Mouse (Mus musculus) liver (tissue): ENCODE measurements around the gene Tbkbp1.
"Not testable (repeated sequence)": the region's sequence is repeated elsewhere in the genome, so short reads cannot be mapped to it uniquely, and the experiment has no call there.

Experiments used
- DNase-seq: peaks from one replicate; pipeline ENCODE4 v3.0.0-alpha.2; 2020; ENCODE audit warnings: mixed read lengths

Gene Tbkbp1

DNA sequence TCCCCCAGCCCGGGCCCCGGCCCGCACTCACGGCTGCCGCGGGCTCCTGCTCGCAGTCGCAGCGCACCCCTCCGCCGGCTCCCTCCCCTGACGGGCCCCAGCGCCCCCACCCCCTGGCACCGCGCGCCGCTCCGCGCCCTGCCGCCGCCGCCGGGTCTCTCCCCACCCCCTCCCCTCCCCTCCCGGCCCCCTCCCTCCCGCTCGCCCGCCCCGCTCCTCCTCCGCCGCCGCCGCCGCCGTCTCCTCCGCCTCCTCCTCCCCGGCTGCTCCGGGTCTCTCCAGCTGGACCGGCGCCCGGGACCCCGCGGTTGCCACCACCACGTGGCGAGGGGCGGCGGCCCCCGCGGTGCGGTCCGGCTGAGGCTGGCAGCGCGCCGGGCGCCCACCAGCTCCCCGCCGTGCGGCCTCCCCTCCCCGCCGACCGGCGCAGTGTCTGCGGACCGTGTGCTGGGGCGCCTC lies at the start of gene Tbkbp1:
Gene Tbkbp1 (minus strand): TSS at position 153 of the 459 bp plus-strand sequence.
- peak; percentile 37 for DNase-seq

DNA sequence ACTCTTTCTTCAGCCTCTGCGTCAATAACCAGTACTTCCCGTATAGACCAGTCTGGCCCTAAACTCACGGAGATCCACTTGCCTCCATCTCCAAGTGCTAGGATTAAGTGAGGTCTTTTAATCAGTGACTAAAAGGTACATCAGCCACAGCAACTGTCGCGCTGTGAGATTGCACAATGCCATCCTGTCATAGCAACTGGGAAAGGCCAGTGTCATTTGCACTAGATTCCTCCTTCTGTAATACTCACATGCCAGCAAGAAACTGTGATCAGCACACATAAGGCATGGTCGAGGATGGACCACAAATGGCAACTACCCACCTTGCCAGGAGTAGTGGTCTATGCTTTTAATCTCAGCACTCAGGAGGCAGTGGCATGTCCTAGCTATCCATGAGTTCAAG lies 48.2 kb upstream of the Tbkbp1 start:
- no peak for DNase-seq

DNA sequence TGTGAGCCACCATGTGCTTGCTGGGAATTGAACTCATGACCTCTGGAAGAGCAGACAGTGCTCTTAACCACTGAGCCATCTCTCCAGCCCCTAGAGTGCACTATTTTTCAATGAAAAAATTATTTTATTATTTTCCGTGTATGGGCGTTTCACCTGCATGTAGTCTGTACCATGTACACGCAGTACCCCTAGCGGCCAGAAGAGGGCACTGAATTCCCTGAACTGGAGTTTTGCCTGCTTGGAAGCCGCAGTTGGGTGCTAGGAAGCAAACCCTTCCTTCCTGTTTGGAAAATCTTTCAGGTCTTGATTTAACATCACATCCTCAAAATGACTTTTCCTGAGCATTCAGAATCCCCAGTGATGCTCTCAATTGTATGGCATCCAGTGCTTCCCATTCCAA lies 47.3 kb upstream of the Tbkbp1 start:
- DNase-seq, result peak; percentile 76

DNA sequence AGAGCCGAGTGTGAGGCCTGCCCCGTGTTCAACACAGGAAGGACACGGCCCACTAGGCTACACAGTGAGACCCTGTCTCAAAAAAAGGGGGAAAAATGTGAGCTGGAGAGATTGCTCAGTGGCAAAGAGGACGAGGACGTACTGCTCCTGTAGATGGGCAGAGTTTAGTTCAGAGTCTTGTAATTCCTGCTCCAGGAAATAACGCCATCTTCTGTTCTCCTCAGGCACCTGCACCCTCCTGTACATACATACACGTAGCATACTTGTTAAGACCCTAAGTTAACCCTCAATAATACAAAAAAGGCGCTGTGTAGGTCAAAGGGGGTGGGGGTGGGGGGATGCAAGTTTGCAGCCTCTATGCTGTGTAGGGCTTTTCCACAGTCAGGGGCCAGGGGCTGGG lies 45.7 kb upstream of the Tbkbp1 start:
- no peak for DNase-seq

DNA sequence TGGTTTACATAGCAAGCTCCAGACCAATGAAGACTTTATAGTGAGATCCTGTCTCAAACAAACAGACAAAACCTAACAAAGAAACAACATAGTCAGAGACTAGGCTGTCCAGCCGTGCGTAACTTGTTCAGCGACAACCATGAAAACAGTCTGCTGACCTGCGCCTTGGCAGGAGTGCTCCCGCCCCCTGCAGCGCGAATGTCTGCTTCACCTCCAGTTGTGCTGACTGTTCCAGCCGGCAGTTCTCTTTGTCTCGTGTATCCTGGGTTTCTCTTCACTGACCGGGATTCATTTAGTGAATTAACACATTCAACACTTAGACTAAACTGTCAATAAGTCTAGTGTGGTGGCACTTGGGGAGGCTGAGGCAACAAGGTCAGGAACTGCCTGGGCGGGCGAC lies 45.2 kb upstream of the Tbkbp1 start:
- DNase-seq, result no peak

DNA sequence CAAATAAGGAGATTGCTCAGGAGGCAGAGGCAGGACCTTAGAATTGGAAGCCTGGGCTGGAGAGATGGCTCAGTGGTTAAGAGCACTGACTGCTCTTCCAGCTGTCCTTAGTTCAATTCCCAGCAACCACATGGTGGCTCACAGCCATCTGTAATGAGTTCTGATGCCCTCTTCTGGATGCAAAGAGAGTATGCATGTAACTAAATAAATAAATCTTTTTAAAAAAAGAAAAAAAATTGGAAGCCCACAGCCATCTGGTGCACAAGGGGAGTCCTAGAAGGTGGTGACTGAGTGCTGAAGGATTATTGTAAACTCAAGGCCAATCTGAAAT lies 41.3 kb upstream of the Tbkbp1 start:
- DNase-seq, result no peak

DNA sequence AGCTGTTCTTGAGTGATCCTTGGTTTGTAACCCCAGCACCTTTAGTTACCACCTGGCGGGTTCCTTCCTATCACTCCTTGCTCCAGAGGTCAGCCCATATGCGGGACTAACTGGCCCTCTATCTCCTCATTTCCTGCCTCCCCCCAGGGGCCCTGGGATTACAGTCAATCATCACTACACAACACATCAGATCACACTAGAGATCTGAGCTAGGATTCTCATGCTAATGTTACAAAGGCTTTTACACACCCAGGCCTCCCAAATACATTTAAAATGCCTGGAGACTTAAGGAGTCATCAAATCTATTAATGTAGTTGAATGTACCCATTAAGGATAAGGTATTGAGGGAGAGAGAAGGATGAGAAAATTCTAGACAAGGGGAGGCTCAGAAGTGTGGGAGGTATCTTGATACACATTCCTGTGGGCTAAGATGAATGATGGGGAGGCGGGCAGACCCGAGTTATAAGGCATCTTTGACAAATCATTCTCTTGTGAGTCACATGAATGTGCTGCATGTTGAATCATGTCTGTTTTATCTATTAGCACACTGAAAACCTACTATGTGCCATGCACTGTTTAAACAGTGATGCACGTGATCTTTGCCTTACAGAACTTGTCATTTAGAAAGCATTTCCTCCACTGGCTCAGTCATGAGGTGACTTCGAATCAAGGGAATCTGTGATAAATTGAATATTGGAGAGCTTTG lies 40.8 kb upstream of the Tbkbp1 start:
- DNase-seq, result no peak

DNA sequence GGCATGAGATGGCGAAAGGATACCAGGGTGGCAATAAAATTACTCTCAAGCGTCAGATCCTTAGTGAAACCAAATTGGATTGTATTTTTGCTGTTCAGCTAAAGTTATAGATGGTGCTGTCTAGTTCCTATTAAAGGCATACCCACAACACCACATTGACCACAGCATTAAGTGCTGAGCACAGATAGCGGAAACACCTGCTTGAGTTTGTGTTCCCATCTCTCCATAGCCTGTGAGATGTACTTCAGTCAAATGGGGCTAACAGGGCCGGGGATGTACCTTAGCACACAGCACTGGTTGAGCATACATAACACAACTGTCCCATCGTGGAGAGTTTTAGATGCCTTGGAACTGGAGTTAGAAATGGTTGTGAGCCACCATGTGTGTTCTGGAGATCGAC lies 39.7 kb upstream of the Tbkbp1 start:
- no peak for DNase-seq

DNA sequence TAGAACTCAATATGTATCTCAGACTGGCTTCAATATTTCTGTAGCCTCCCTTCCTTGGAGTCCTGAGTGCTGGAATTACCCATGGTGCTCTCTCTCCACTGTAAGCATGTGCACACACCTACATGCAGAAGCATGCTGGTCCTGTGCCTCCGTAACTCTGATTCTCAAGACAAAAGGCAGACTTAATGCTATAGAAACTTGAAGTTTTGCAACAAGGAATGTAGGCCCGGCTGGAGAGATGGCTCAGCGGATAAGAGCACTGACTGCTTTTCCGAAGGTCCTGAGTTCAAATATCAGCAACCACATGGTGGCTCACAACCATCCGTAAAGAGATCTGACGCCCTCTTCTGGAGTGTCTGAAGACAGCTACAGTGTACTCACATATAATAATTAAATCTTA lies 38.4 kb upstream of the Tbkbp1 start:
- not testable (repeated sequence) for DNase-seq

DNA sequence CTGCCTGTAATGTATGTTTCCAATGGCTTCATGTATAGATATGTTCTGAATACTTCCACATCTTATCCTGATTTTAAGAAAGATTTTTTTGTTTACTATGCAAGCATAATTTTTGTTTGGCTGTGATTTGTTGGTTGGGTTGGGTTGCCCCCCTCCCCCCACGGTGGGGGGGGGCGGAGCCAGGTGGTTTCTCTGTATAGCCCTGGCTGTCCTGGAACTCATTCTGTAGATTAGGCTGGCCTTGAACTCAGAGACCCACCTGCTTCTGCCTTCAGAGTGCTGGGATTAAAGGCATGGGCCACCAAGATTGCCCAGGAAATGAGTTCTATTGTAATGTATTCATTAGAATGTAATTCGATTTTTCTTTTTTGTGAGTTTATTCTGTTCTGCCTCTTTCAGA lies 37.9 kb upstream of the Tbkbp1 start:
- no peak for DNase-seq

DNA sequence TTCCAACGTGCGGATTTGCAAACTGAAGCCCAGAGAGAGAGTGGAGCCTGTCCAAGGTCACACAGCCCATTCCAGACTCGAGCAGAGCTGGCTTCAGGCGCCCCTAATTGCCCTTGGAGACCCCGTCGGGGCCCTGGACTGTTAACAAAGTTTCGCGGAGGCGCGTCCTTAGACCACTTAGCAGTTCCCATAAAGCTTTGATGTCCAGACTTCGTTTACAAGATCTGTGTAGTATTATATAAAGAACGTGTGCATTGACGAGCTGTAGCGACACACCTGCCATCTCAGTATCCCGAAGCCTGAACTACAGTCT lies 37.3 kb upstream of the Tbkbp1 start:
- no peak for DNase-seq

DNA sequence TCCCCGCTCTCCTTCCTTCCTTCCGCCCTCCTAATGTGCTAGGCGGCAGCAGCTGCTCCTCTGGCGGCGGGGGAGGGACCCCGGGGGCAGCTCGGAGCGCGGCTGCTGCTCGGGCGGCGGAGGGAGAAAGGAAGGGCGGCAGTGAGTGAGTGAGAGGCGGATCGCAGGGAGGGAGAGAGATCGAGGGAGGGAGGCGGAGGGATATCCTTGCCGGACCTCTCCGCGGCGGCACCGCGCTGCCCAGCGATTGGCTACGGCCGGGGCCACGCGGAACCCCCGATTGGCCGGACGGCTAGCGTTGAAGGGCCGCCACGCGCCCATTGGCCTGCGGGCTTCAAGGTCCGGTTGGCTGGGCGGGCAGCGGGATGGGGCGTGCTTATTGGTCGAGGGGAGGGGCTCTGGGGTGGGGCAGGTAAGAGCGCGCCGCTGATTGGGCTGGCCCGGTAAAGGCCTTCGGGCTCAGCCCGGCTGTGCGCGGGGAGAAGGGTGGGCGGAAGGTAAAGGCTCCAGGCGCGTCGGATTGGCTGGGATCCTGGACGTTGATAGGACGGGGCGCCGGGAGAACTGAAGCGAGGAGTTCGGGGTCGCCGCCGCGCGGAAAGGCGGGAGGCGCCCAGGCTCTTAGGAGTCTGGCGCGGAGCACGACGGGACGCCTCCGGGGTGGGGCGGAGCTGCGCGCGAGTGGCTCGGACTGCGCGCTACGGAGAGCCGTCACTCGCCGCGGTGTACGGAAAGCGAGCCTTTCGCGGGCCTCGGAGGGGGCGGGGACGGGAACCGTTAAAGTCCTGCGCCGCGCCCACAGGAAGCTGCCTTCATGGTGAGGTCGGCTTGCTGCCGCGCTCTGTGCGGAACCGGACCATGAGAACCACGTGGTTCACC lies 36.7 kb upstream of the Tbkbp1 start, which contains the start of gene Kpnb1:
Gene Kpnb1 (minus strand): TSS at position 118 of the 879 bp plus-strand sequence.
- DNase-seq, result peak; percentile 99

DNA sequence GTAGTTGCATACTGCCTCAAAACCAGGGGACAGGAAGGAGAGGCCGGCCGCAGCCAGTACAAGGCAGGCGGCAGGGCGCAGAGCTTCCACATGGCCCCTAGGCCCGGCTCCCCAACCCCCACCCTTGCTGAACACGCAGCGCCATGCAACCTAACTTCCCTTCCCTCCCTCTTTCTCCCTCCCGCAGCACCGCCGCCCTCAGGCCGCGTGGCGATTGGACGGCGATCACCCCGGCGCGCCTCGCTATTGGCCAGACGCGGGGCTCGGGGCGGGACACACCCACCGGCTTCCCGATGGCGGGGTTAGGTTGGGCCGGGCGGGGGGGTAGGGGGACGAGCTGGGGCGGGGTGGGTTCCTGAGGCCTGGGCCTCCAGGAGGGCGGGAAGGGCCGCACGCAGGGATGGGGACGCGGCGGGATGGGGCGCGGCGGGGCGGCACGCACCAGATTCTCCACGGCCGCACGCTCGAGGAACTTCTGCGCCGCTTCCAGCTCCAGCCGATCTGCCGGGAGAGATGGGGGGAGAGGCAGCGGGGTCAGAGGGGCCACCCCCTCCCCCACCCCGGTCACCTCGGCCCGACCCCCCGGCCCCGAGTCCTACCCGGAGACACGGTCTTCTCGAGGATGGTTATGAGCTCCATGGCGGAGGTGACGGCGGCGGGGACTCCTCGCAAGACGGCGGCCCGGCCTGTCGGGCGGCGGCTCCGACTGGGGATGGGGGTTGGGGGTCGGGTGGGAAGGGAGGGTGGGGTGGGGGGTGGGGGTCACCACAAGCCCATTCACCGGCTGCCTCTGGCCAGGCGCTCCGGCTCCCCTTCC lies 35.9 kb upstream of the Tbkbp1 start:
- peak; percentile 99 for DNase-seq

DNA sequence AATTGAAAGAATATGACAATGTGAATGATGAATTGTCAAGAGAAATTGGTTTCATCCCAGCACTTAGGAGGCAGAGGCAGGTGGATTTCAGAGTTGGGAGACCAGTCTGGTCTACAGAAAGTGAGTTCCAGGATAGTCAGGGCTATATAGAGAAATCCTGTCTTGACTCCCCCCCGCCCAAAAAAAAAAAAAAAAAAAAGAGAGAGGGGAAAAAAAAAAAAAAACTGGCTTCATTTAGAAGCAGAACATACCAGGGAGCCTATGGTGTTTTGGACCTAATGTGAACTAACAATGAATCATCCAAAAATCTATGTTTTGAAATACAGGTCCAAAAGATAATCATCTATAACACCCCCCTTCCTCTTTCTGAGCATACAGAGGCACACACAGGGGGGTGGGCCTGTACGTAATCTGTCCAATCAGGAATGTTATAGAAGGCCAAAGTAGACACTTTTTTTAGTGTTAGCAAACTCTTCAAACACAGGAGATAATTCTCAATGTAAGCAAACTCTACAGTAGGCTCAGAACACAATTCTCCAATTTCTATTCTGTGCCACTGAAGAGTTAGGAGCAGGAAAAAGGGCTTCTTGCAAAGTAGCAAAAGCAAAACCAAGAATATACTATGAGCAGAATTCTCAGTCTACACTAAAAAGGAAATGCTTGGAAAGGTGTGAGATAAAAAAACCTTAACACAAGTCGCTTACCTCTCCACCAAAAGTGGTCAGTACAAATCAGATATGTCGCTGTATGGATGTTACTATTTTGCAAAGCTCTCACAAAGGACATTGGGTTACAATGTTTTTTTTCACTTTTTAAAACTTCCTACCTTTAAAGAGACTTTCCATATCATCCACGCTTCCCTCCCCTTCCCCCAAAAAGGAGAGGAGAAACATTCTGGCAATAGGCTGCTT lies 34.7 kb upstream of the Tbkbp1 start:
- DNase-seq, result no peak

DNA sequence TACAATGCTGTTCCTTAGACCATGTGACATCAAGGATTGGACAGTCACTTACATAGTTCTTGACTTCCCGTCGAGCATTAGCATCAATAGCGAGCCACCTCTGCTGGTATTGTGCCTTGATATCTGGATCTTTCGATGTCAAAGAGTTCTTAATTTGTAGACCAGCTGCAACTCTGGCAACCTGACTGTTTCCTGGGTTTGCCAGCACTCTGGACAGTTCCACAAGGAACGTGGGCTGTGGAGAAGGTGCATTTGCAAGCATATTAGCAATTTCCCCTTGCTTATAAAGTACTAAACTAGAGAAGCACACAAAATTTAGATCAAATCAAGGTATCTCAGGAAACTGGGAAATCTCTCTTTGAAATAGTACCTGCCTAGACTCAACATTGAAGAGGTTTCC lies 33.6 kb upstream of the Tbkbp1 start:
- no peak for DNase-seq

DNA sequence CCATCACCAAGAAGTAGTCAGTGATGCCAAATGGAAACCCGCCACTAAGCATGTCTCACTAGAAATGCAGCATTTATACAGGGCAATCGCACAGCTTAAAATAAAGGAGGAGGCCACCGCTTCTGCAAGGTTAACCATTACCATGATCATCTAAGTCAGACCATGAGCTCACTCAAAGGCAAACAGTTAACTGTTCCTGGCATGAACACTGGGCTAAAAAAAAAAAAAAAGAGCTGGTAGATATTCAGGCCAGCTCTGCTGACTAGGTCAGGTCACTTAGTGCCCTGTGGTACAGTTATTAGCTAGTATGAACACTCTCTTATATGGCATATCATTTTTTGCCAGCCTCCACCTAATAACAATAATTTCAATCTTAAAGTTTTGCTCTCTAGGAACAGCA lies 31.2 kb upstream of the Tbkbp1 start:
- DNase-seq, result no peak

DNA sequence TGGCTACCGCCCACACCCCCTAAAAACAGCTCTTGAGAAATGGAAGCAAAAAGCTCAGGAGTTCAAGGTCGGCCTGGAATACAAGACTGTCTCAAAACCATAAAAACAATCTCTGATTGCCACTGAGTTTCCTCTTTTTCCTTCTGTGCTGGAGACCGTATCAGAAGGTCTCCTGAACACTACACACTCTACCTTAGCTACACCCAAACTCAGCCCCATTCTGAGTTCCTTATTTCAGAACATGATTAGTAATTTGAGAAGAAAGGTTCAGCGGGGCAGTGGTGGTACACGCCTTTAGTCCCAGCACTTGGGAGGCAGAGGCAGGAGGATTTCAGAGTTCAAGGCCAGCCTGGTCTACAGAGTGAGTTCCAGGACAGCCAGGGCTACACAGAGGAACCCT lies 29.8 kb upstream of the Tbkbp1 start:
- no peak for DNase-seq

DNA sequence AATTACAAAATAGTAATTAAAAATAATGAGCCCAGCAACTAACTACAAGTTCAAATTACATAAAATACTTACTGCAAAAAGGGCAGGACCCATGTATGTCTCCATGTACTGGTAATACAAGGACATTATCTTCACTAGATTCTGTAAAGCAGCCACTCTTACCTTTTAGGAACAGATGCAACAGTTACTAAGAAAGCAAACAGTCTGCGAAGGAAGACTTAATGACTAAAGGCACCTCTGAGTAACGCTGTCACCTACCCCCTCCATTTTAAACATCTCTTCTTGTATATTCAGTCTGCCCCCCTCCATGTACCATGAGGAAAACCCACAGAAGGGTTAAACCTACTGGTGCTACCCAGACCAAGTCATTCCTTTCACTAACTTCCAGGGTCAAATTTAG lies 26.9 kb upstream of the Tbkbp1 start:
- no peak for DNase-seq

DNA sequence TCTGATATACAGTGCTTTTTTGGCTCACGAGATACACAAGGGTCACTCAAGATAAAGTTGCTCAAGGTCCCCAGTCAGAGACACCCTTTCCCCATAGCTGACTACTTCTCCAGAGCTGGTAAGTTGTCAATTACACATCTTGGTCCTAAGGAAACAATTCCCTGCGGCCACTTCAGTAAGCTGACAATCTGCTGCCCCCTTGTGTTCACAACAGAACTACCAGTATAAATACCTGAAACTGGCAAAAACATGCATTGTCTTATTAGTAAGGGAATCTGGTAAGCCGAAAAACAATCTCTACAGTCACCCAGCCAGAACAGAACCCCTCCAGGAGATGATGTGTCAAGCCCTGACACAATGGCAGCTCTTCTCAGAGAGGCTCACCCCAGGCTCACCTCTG lies 25.6 kb upstream of the Tbkbp1 start:
- no peak for DNase-seq

DNA sequence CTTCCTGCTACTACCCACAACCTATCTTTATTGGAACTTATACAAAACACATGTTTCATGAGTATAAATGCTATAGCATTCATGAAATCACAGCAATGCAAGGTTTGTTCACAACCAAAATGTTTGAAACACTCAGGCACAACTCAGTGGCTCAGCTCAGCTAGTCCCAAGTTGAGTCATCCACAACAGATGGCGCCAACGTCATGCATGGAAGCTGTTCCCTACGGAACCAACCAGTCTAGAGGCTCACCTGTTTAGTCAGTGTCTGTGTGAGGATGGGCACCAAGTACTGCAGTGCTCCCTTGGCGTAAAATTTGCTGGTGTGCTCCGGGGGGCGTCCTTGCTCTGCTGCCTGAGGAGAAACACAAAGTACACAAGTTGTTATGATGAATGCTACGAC lies 24.2 kb upstream of the Tbkbp1 start:
- DNase-seq, result no peak

DNA sequence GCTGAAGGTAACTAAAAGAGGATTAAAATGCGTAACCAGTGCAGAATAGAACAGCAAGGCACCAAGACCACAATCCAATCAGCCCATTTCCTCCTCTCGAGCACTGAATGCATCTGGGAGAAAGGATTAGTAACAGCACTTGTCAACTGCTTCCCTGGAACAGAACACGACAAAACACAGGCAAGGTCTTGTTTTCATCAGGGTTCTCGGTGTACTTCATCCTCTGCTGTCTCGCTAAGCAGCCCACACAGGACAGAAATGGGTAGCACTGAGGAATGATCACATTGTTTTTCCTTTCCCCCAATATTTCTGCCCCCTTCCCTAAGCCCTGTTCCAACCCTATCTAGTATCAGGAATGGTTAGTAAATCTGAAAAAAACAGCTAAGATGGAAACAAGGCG lies 9.0 kb upstream of the Tbkbp1 start:
- DNase-seq, result no peak

DNA sequence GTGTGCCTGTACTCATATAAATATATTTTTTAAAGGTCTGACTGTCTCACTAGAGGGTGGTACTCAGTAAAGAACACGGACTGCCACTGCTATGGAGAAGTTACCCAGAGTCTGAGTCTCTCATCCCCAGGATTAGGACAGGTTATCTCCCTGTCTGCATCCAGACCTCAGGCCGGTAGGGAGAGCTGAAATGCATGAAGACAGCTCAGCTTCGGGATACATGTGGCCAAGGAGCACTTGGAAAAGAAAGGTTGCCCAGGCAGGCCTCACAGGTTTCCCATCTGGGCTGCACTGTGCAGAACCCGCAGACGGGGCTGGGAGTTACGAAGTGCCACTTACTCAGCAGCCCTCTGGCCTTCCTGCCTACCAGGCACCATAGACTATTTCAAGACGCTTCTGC lies 5.7 kb upstream of the Tbkbp1 start:
- DNase-seq, result no peak
